7 mouse cellular contexts compared by ENCODE assay signal in genomic region chr11:33162211-33162997, GRCm38 (mm10). TPM values are rescaled to one million over a fixed set of nuclear protein-coding genes. Genes with fewer than 3 reads are reported as not detected.
DNase-seq lines count a peak whose midpoint lies in the region; ATAC-seq and TF ChIP-seq lines count a peak whose summit lies in the region.

No protein-coding gene starts in this region.

- H3K9ac ChIP-seq in hindbrain, embryonic 16.5 days (ENCODE audit: low read depth, low read length), result peak overlapping the region; percentile 89

- no peaks in the 10 kb centered on the region for H3K9me3 ChIP-seq in hindbrain, embryonic 16.5 days (ENCODE audit: control insufficient read depth, low read length)

- peak; percentile 93 for DNase-seq in ZHBTc4 (ENCODE audit: low read depth, low spot score)
- DNase-seq in cerebellum, postnatal 36 days, result peak; percentile 40 to 44
- DNase-seq in gastrocnemius, adult 2 months, result peak; percentile 78
- DNase-seq in left cerebral cortex, postnatal 14 days (ENCODE audit: low spot score in 2 of 2), result peak; percentile 60 to 74
- peak; percentile 71 for DNase-seq in right cerebral cortex, postnatal 4 days

- peak overlapping the region; percentile 96 for H3K27ac ChIP-seq in gastrocnemius, adult 2 months
- H3K27ac ChIP-seq in hindbrain, embryonic 16.5 days (ENCODE audit: low read depth, low read length), result peak overlapping the region; percentile 90

- peak overlapping the region; percentile 95 for H3K4me2 ChIP-seq in hindbrain, embryonic 16.5 days (ENCODE audit: low read length)

- 3% methylated on average over 45 of the region's 53 CpGs for WGBS in hindbrain, embryonic 16.5 days

- no peak for TF ChIP-seq CTCF in gastrocnemius, adult 2 months (IDR thresholded peaks at IDR 0.05)

- peaks cover 9% of the 10 kb centered on the region for H3K4me1 ChIP-seq in hindbrain, embryonic 16.5 days (ENCODE audit: control insufficient read depth, insufficient read depth, low read depth, low read length)

- H3K27me3 ChIP-seq in hindbrain, embryonic 16.5 days (replicated peaks; ENCODE audit: control insufficient read depth, insufficient read depth, low read length), result no peaks in the 10 kb centered on the region

- intact Hi-C loops in gastrocnemius, adult 2 months (cut with DNase I), result no loop called here
- intact Hi-C loops in left cerebral cortex, postnatal 14 days (cut with DNase I), result no loop called here

- peak; percentile 58 for ATAC-seq in hindbrain, embryonic 16.5 days
- ATAC-seq in megakaryocyte progenitor cell, adult 5-6 weeks (replicated peaks; ENCODE audit: poor library complexity), result peak; percentile 66

- peaks cover 16% of the 10 kb centered on the region for H3K36me3 ChIP-seq in hindbrain, embryonic 16.5 days (ENCODE audit: control insufficient read depth, insufficient read depth, low read length)

- peak overlapping the region; percentile 97 for H3K4me3 ChIP-seq in gastrocnemius, adult 2 months
- peak overlapping the region; percentile 94 for H3K4me3 ChIP-seq in hindbrain, embryonic 16.5 days (ENCODE audit: low read length)

RNA-seq across cellular contexts. Expression of gene Npm1, which starts 0.6 kb away (rescaled TPM):
- total RNA-seq in gastrocnemius, adult 2 months (2021), result 100 to 1,000 TPM; 129 to 144 TPM
- 351 and 353 TPM in 2 replicates for polyA plus RNA-seq in hindbrain, embryonic 16.5 days (2015; fragmentation: Nextera tagmentation; extraction: Ambion mirVana)
- 100 to 1,000 TPM; 157 to 166 TPM for total RNA-seq in left cerebral cortex, postnatal 14 days (2021)
- 2,919 and 2,971 TPM in 2 replicates for total RNA-seq in megakaryocyte progenitor cell, adult 5-6 weeks (2015)
- total RNA-seq in megakaryocyte progenitor cell, adult 5-6 weeks (2017), result 3,382 and 4,168 TPM in 2 replicates

RNA-seq across cellular contexts. Expression of gene Fgf18, which starts 15.2 kb away (rescaled TPM):
- total RNA-seq in gastrocnemius, adult 2 months (2021), result 1 to 10 TPM in 1 of 2 experiments, under 1 TPM in 1; 0.89 to 2.5 TPM
- 7.2 and 9.0 TPM in 2 replicates for polyA plus RNA-seq in hindbrain, embryonic 16.5 days (2015; fragmentation: Nextera tagmentation; extraction: Ambion mirVana)
- total RNA-seq in left cerebral cortex, postnatal 14 days (2021), result 1 to 10 TPM; 2.5 to 3.7 TPM
- not detected in 2 replicates for total RNA-seq in megakaryocyte progenitor cell, adult 5-6 weeks (2015)
- total RNA-seq in megakaryocyte progenitor cell, adult 5-6 weeks (2017), result not detected in 2 replicates

RNA-seq across cellular contexts. Expression of gene Tlx3, which starts 41.0 kb away (rescaled TPM):
- total RNA-seq in gastrocnemius, adult 2 months (2021), result not detected
- polyA plus RNA-seq in hindbrain, embryonic 16.5 days (2015; fragmentation: Nextera tagmentation; extraction: Ambion mirVana), result 9.1 and 11.5 TPM in 2 replicates
- total RNA-seq in left cerebral cortex, postnatal 14 days (2021), result not detected
- not detected in 2 replicates for total RNA-seq in megakaryocyte progenitor cell, adult 5-6 weeks (2015)
- not detected in 2 replicates for total RNA-seq in megakaryocyte progenitor cell, adult 5-6 weeks (2017)

Comparison
In these comparisons a context has a peak if more than half of its experiments do, and no peak if none do; other contexts are left out.
1. Peak in every context shown above with its lines: DNase-seq, ATAC-seq, H3K4me3 ChIP-seq and H3K27ac ChIP-seq.
2. DNase-seq: peak in every context shown above with its lines; median percentile 93 in ZHBTc4; 78 in gastrocnemius, adult 2 months; 71 in right cerebral cortex, postnatal 4 days; 67 in left cerebral cortex, postnatal 14 days; 42 in cerebellum, postnatal 36 days.
3. RNA of gene Npm1, which starts 0.6 kb away (total RNA-seq): 2,919 to 4,168 TPM in megakaryocyte progenitor cell, adult 5-6 weeks; 157 to 166 TPM in left cerebral cortex, postnatal 14 days and 129 to 144 TPM in gastrocnemius, adult 2 months; every median in the first group is over 10 times any median in the second.